Mouse (Mus musculus): ENCODE results near the gene Psmg3. TPM values are rescaled to one million over a fixed set of nuclear protein-coding genes. Genes with fewer than 3 reads are reported as not detected.

Gene Psmg3
- polyA plus RNA-seq, 1 experiment from 2014 or later, result 79.8 TPM

DNA sequence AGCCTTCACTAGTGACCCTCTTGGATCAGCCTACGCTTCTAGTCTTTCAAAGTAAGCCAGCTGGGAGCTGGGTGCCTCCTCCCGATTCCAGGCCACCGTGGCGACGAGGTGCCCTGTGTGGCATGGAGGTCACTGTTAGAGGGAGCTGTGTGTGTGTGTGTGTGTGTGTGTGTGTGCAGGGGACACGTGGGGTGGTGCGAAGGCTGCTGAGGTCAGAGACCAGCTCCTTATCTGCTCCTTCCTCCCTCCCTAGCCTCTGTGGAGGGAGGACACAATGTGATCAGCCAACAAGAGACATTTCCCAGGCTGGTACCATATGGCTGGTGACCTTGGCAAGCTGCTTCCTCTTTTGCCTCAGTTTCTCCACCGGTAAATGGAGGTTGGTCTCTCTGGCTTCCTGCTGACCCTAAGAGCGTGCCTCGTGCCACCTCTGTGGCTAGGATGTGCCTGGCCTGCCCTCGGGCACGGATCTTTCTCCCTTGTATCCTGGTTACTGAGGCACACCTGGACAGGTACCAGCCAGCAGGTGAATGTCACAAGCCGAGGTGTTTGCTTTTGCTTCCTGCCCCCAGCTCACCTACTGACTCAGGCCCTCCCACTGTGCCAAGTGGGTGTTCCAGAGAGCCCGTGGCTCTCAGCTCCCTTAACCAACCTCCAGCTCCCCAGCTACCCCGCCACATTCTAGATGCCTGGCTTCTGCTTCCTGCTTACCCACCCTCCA is 14.8 kb downstream of the Psmg3 start:
- no peak overlapping the region for H3K9ac ChIP-seq (ENCODE audit: low read length)
- peaks cover 16% of the 10 kb centered on the region for H3K27me3 ChIP-seq (ENCODE audit: control insufficient read depth, insufficient read depth, low read length)
- no peaks in the 10 kb centered on the region for H3K36me3 ChIP-seq (ENCODE audit: control insufficient read depth, insufficient read depth, low read length)
- H3K27ac ChIP-seq (ENCODE audit: low read depth, low read length), result no peak overlapping the region
- H3K4me1 ChIP-seq (ENCODE audit: control insufficient read depth, insufficient read depth, low read length), result no peaks in the 10 kb centered on the region
- H3K4me3 ChIP-seq (ENCODE audit: low read depth, low read length), result no peak overlapping the region
- no peaks in the 10 kb centered on the region for H3K9me3 ChIP-seq (ENCODE audit: control insufficient read depth, low read length)
- DNase-seq (ENCODE audit: low spot score) (no peak), ATAC-seq (ENCODE audit: insufficient read depth, low FRiP score, low TSS enrichment) (no peak)
- WGBS, result 84% methylated on average over 15 of the region's 15 CpGs
- H3K4me2 ChIP-seq (ENCODE audit: low read depth), result no peak overlapping the region

DNA sequence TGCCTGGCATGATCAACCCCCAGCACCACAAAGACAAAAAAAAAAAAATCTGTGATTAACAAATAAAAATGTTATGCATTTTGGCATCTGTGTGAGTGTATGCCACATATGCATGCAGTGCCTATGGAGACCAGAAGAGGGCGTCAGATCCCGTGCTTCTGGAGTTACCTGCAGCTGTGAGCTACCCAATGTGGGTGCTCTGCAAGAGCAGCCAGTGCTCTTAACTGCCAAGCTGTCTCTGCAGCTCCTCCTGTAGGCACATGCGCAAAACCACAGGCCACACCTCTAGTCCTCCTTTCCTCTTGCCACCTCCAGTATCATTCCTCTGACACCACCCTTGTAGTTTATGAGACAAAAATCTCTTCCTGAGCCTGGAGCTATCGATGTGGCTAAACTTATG is 17.3 kb downstream of the Psmg3 start:
- WGBS, result 59% methylated on average over 4 of the region's 4 CpGs
- Histone ChIP-seq H3K4me1 (ENCODE audit: control insufficient read depth, insufficient read depth, low read length) (no peaks in the 10 kb centered on the region), H3K27ac (ENCODE audit: low read depth, low read length) (no peak overlapping the region), H3K4me3 (ENCODE audit: low read depth, low read length) (no peak overlapping the region), H3K27me3 (ENCODE audit: control insufficient read depth, insufficient read depth, low read length) (peaks cover 15% of the 10 kb centered on the region), H3K4me2 (ENCODE audit: low read depth) (no peak overlapping the region), H3K9me3 (ENCODE audit: control insufficient read depth, low read length) (no peaks in the 10 kb centered on the region), H3K9ac (ENCODE audit: low read length) (no peak overlapping the region), H3K36me3 (ENCODE audit: control insufficient read depth, insufficient read depth, low read length) (no peaks in the 10 kb centered on the region)
- no peak for DNase-seq (ENCODE audit: low spot score)
- no peak for ATAC-seq (ENCODE audit: insufficient read depth, low FRiP score, low TSS enrichment)

DNA sequence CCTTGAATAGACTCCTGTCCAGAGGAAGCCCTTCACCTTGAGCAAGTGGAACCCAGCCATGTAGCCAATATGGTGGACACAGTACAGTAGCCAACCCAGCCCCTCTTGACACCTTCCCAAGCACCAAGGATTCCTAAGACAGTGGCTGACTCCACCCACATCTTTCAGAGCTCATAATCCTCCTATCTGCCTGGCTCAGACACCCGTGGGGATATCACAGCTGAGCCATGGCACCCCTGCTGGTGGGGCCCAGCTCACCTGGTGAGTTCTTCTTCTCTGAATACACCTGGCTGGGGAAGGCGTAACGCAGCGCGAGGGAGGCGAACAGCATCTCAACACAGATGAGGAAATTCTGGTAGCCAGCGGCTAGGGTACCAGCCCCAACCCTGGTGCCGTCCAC is 20.8 kb downstream of the Psmg3 start:
- no peak for ATAC-seq (ENCODE audit: insufficient read depth, low FRiP score, low TSS enrichment)
- no peaks in the 10 kb centered on the region for H3K27me3 ChIP-seq (ENCODE audit: control insufficient read depth, insufficient read depth, low read length)
- no peak overlapping the region for H3K27ac ChIP-seq (ENCODE audit: low read depth, low read length)
- H3K4me3 ChIP-seq (ENCODE audit: low read depth, low read length), result no peak overlapping the region
- H3K4me1 ChIP-seq (ENCODE audit: control insufficient read depth, insufficient read depth, low read length), result peaks cover 8% of the 10 kb centered on the region
- H3K36me3 ChIP-seq (ENCODE audit: control insufficient read depth, insufficient read depth, low read length), result peaks cover 2% of the 10 kb centered on the region; the same call in 1 of the 2 replicates
- H3K9ac ChIP-seq (ENCODE audit: low read length), result no peak overlapping the region
- no peaks in the 10 kb centered on the region for H3K9me3 ChIP-seq (ENCODE audit: control insufficient read depth, low read length)
- no peak overlapping the region for H3K4me2 ChIP-seq (ENCODE audit: low read depth)
- 92% methylated on average over 8 of the region's 8 CpGs for WGBS
- no peak for DNase-seq (ENCODE audit: low spot score)

DNA sequence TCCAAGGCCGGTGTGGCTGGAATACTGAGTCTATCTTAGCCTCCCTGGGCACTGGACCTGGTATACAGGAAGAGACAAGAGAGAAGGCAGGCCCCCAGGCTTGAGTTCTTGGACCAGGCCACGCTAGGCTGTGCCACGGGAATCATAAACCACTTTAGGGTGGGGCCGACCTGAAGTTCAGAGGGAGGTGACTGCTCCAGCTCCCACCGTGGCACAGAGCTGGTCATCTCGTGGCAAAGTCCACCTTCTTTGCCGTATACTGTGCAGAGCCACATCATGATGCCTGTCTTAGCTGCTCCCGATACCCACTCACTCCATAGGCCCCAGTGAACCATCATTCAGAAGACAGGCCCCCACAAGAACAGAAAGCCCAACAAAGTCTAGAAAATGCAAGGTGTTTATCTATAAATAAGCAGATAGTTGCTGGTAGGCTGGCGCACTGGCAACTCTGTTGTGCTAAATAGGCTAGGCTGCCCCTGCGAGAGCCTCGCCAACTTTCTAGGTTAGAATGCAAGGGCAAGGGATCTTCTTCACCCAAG is 22.0 kb downstream of the Psmg3 start:
- DNase-seq (ENCODE audit: low spot score) (no peak), ATAC-seq (ENCODE audit: insufficient read depth, low FRiP score, low TSS enrichment) (no peak)
- Histone ChIP-seq H3K4me3 (ENCODE audit: low read depth, low read length) (no peak overlapping the region), H3K4me1 (ENCODE audit: control insufficient read depth, insufficient read depth, low read length) (peaks cover 8% of the 10 kb centered on the region), H3K4me2 (ENCODE audit: low read depth) (no peak overlapping the region), H3K9ac (ENCODE audit: low read length) (no peak overlapping the region), H3K36me3 (ENCODE audit: control insufficient read depth, insufficient read depth, low read length) (peaks cover 4% of the 10 kb centered on the region; the same call in 1 of the 2 replicates), H3K27ac (ENCODE audit: low read depth, low read length) (no peak overlapping the region), H3K27me3 (ENCODE audit: control insufficient read depth, insufficient read depth, low read length) (no peaks in the 10 kb centered on the region), H3K9me3 (ENCODE audit: control insufficient read depth, low read length) (no peaks in the 10 kb centered on the region)
- 86% methylated on average over 11 of the region's 11 CpGs for WGBS

DNA sequence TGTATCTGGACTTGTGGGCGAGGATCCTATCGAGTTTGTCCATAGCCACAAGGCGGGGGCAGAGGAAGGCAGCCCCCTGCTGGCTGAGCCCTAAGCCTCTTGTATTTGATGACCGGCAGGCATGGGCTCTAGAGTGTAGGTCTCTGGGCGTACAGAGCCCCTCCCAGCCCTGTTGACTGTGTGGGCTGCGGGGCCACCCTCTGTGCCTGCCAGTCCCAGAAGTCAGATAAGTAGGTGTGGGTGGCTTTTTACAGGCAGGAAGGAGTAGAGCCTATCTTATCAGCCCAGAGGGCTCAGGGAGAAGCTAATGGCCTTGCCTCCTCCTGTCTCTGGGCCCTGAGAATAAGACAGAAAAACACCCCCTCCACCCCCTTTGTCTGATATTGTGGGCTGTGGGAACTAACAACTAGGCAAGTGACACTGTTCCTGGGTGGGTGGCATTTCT is 22.6 kb downstream of the Psmg3 start:
- WGBS, result 19% methylated on average over 6 of the region's 6 CpGs
- ATAC-seq (ENCODE audit: insufficient read depth, low FRiP score, low TSS enrichment) (no peak), DNase-seq (ENCODE audit: low spot score) (no peak)
- no peaks in the 10 kb centered on the region for H3K9me3 ChIP-seq (ENCODE audit: control insufficient read depth, low read length)
- no peak overlapping the region for H3K4me3 ChIP-seq (ENCODE audit: low read depth, low read length)
- no peak overlapping the region for H3K9ac ChIP-seq (ENCODE audit: low read length)
- peaks cover 8% of the 10 kb centered on the region for H3K4me1 ChIP-seq (ENCODE audit: control insufficient read depth, insufficient read depth, low read length)
- 0 out of 2 replicates have a peak overlapping the region, but pooled peaks have one; percentile 1 for H3K4me2 ChIP-seq (ENCODE audit: low read depth)
- H3K36me3 ChIP-seq (ENCODE audit: control insufficient read depth, insufficient read depth, low read length), result peaks cover 4% of the 10 kb centered on the region; the same call in 1 of the 2 replicates
- 0 out of 2 replicates have a peak overlapping the region, but pooled peaks have one; percentile 29 for H3K27ac ChIP-seq (ENCODE audit: low read depth, low read length)
- no peaks in the 10 kb centered on the region for H3K27me3 ChIP-seq (ENCODE audit: control insufficient read depth, insufficient read depth, low read length)

DNA sequence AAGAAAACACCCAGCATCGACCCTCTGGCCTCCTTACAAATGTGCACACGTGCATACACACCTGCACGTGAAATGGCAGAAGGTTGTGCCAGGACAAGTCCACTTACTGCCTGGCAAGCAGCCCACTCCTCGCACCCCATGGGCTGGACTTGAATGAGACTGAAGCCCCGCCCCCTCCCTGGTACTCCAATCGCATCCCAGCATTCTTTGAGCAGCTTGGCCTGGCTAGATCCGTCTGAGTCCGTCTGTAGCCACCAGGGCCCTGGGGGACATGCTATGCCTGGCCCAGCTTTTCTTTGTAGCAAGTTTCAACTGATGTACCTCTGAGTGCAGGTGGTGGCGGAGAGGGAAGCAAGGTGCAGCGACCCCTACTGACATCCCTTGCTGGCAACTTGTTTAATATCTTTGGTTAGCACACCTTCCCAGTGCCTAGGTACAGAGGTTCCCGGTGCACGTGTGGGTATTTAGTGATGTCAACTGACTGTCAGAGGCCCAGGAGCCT is 23.0 kb downstream of the Psmg3 start:
- Histone ChIP-seq H3K36me3 (ENCODE audit: control insufficient read depth, insufficient read depth, low read length) (peaks cover 4% of the 10 kb centered on the region; the same call in 1 of the 2 replicates), H3K4me2 (ENCODE audit: low read depth) (peak overlapping the region; percentile 1), H3K9me3 (ENCODE audit: control insufficient read depth, low read length) (no peaks in the 10 kb centered on the region), H3K27ac (ENCODE audit: low read depth, low read length) (0 out of 2 replicates have a peak overlapping the region, but pooled peaks have one; percentile 29), H3K27me3 (ENCODE audit: control insufficient read depth, insufficient read depth, low read length) (no peaks in the 10 kb centered on the region), H3K4me3 (ENCODE audit: low read depth, low read length) (no peak overlapping the region), H3K4me1 (ENCODE audit: control insufficient read depth, insufficient read depth, low read length) (peaks cover 11% of the 10 kb centered on the region), H3K9ac (ENCODE audit: low read length) (no peak overlapping the region)
- DNase-seq (ENCODE audit: low spot score) (peak; percentile 71), ATAC-seq (ENCODE audit: insufficient read depth, low FRiP score, low TSS enrichment) (peak; percentile 72)
- WGBS, result 14% methylated on average over 12 of the region's 12 CpGs

DNA sequence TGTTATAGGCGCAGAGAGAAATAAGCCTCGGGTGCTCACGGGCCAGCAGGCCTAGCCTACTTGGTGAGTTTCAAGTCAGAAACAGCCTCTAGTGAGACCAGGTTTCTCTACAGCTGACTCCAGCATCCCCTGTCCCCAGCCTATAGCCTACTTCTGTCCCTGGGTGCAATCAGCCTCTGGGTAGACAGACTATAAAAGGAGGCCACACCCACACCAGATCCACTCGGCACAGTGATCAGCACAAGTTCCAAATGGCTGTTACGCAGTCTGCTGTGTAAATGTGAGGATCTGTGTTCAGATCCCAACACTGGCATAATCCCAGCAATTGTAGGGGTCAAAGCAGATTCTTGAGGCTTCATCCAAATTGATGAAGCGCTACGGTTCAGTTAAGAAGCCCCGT is 23.5 kb downstream of the Psmg3 start:
- ATAC-seq (ENCODE audit: insufficient read depth, low FRiP score, low TSS enrichment) (no peak), DNase-seq (ENCODE audit: low spot score) (no peak)
- no peak overlapping the region; the same call in 1 of the 2 replicates for H3K4me2 ChIP-seq (ENCODE audit: low read depth)
- 73% methylated on average over 8 of the region's 8 CpGs for WGBS
- H3K27ac ChIP-seq (ENCODE audit: low read depth, low read length), result no peak overlapping the region
- H3K9me3 ChIP-seq (ENCODE audit: control insufficient read depth, low read length), result no peaks in the 10 kb centered on the region
- H3K4me3 ChIP-seq (ENCODE audit: low read depth, low read length), result no peak overlapping the region
- no peak overlapping the region for H3K9ac ChIP-seq (ENCODE audit: low read length)
- H3K27me3 ChIP-seq (ENCODE audit: control insufficient read depth, insufficient read depth, low read length), result no peaks in the 10 kb centered on the region
- H3K36me3 ChIP-seq (ENCODE audit: control insufficient read depth, insufficient read depth, low read length), result peaks cover 4% of the 10 kb centered on the region; the same call in 1 of the 2 replicates
- H3K4me1 ChIP-seq (ENCODE audit: control insufficient read depth, insufficient read depth, low read length), result peaks cover 16% of the 10 kb centered on the region

DNA sequence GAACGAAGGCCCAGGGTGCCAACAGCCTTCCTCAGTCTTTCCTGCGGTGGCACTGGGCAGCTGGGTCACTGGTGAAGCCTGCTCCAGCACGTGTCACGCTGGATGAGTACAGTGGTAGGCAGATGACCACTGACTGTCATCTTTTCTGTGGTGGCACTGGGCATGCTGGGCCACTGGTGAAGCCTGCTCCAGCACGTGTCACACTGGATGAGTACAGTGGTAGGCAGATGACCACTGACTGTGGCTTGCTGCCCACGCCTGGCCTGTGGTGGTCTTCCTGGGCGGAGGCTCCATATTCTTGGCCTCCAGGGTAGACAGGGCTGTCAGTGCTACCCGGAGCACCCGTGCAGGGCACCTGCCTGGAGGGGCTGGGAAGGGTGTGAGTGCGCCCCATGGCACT is 24.8 kb downstream of the Psmg3 start:
- Histone ChIP-seq H3K4me1 (ENCODE audit: control insufficient read depth, insufficient read depth, low read length) (peaks cover 27% of the 10 kb centered on the region), H3K27me3 (ENCODE audit: control insufficient read depth, insufficient read depth, low read length) (no peaks in the 10 kb centered on the region), H3K36me3 (ENCODE audit: control insufficient read depth, insufficient read depth, low read length) (peaks cover 4% of the 10 kb centered on the region; the same call in 1 of the 2 replicates), H3K4me3 (ENCODE audit: low read depth, low read length) (no peak overlapping the region), H3K9me3 (ENCODE audit: control insufficient read depth, low read length) (no peaks in the 10 kb centered on the region), H3K4me2 (ENCODE audit: low read depth) (no peak overlapping the region), H3K9ac (ENCODE audit: low read length) (no peak overlapping the region), H3K27ac (ENCODE audit: low read depth, low read length) (no peak overlapping the region)
- DNase-seq (ENCODE audit: low spot score) (no peak), ATAC-seq (ENCODE audit: insufficient read depth, low FRiP score, low TSS enrichment) (no peak)
- 91% methylated on average over 10 of the region's 10 CpGs for WGBS
